Mouse (Mus musculus) myocyte (in vitro differentiated cells): ENCODE measurements around the gene Ptcd1.

Source experiments
- CEBPB ChIP-seq: IDR thresholded peaks from 2 replicates; pipeline ENCODE4 v1.6.1; 2011; ENCODE audit warnings: mild to moderate bottlenecking, moderate library complexity; ENCODE audit not compliant: poor library complexity, insufficient read depth, severe bottlenecking
- E2F4 ChIP-seq: IDR thresholded peaks from one replicate; pipeline ENCODE4 v1.6.1; 2011; ENCODE audit warnings: mild to moderate bottlenecking, control low read depth, moderate library complexity; ENCODE audit not compliant: insufficient read depth
- MAX ChIP-seq: IDR thresholded peaks from one replicate; pipeline ENCODE4 v1.6.1; 2011; ENCODE audit warnings: low read depth, mild to moderate bottlenecking, control low read depth
- MYOD1 ChIP-seq, 3 experiments: IDR thresholded peaks; one replicate each; pipeline ENCODE4 v1.6.1; 2011; ENCODE audit warnings: control low read depth in 2 of 3, low read depth in 2 of 3, mild to moderate bottlenecking in 2 of 3, moderate library complexity in 1 of 3; ENCODE audit not compliant: insufficient read length in 2 of 3, control insufficient read depth in 1 of 3
- MYOG ChIP-seq, 3 experiments: IDR thresholded peaks; one replicate each; pipeline ENCODE4 v1.6.1; 2011; ENCODE audit warnings: control low read depth in 2 of 3, low read depth in 2 of 3, mild to moderate bottlenecking in 2 of 3; ENCODE audit not compliant: insufficient read length in 2 of 3, control insufficient read depth in 1 of 3, insufficient read depth in 1 of 3
- POLR2A ChIP-seq: IDR thresholded peaks from one replicate; pipeline ENCODE4 v1.6.1; 2011; ENCODE audit warnings: low read depth, mild to moderate bottlenecking, control low read depth, moderate library complexity; ENCODE audit not compliant: insufficient read length
- POLR2AphosphoS2 ChIP-seq: IDR thresholded peaks from one replicate; pipeline ENCODE4 v1.6.1; 2011; ENCODE audit warnings: low read depth, control low read depth; ENCODE audit not compliant: insufficient read length
- REST ChIP-seq: IDR thresholded peaks from one replicate; pipeline ENCODE4 v1.6.1; 2011; ENCODE audit warnings: mild to moderate bottlenecking, control low read depth, moderate library complexity; ENCODE audit not compliant: insufficient read depth, insufficient read length
- SRF ChIP-seq: IDR thresholded peaks from one replicate; pipeline ENCODE4 v1.6.1; 2011; ENCODE audit warnings: low read depth; ENCODE audit not compliant: control insufficient read depth, insufficient read length
- TCF12 ChIP-seq: IDR thresholded peaks from one replicate; pipeline ENCODE4 v1.6.1; 2011; ENCODE audit warnings: mild to moderate bottlenecking, control low read depth; ENCODE audit not compliant: poor library complexity, insufficient read depth, severe bottlenecking
- USF1 ChIP-seq: IDR thresholded peaks from one replicate; pipeline ENCODE4 v1.6.1; 2011; ENCODE audit warnings: low read depth, mild to moderate bottlenecking, control low read depth, moderate library complexity

DNA sequence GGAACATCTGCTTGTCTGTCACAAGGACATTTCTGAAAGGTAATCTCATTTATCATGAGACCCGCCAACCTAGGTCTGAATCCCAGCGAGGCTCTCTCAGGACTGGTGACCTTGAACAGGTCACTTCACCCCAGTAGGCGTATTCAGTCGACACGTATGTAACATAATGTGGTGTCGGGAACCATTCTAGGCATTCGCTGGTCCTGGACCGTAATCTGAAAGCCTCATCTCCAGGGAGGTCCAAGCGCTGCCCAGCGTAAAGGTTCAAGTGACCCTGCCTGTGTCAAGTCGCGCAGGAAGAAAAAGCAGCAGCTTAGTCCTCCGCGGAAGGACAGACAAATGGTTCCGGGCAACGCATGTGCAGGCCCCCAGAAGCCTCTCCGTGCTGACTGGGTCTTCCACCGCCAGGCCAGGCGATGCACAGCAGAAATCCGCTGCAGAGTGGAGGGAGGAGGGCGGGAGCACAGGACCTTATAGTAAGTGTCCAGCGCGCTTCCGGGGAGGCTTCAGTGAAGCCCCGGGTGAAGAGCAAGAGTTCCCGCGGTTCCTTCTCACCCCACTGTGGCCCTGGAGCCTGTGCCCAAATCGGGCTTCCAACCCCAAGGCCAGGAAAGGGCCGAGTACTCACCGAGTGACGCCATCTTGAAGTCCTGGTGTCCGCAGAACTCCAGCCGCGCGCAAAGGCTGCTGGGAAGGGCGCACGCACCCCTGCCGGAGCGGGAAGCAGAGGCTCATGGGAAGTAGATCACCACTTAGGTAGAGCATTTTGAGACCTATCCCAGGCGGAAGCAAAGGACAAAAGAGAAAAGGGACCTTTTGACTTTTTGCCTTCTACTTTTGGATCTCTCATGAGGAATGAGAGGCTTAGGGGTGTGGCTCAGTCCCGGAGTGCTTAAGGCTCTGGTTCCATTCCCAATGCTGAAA is 24.2 kb upstream of the Ptcd1 start:
- TF ChIP-seq POLR2A: peak; percentile 91
- no peak for TF ChIP-seq MYOD1 (IDR thresholded peaks at IDR 0.05; ENCODE audit: control insufficient read depth in 1 of 3, insufficient read length in 2 of 3, low read depth in 2 of 3)
- peak; percentile 90 for TF ChIP-seq POLR2AphosphoS2
- no peak for TF ChIP-seq TCF12
- TF ChIP-seq USF1: no peak
- TF ChIP-seq CEBPB: no peak
- peak; percentile 48 for TF ChIP-seq E2F4
- TF ChIP-seq MYOG (IDR thresholded peaks at IDR 0.05; ENCODE audit: control insufficient read depth in 1 of 3, insufficient read depth in 1 of 3, insufficient read length in 2 of 3, low read depth in 2 of 3): no peak
- no peak for TF ChIP-seq MAX
- TF ChIP-seq REST: no peak
- TF ChIP-seq SRF: no peak
